Mouse (Mus musculus): ENCODE data around the gene Nelfa. TPM values are rescaled to one million over a fixed set of nuclear protein-coding genes. Genes with fewer than 3 reads are reported as not detected.
"Not testable (repeated sequence)": the region's sequence is repeated elsewhere in the genome, so short reads cannot be mapped to it uniquely, and the experiment has no call there.

Gene Nelfa
- polyA plus RNA-seq, 1 experiment from 2014 or later = 44.3 TPM

DNA sequence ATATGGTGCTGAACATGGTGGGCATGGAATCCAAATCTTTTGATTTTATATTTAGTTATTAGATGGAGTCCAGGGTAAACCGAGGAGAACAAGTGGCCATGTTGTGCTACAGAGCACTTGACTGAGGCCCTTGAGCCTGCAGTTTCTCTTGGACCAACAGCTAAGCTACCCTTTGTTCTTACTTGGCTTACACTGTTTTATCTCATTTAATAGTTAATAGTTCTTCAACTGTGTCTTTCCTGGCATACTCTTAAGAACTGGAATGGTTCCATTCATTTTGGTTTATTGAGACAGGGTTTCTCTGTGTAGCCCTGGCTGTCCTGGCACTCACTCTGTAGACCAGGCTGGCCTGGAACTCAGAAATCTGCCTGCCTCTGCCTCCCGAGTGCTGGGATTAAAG, 19.6 kb downstream of the Nelfa start:
- not testable (repeated sequence) for H3K4me2 ChIP-seq; H3K27ac ChIP-seq (replicated peaks); H3K9me3 ChIP-seq; H3K4me1 ChIP-seq (replicated peaks); H3K4me3 ChIP-seq; H3K27me3 ChIP-seq; ATAC-seq (ENCODE audit: low FRiP score, low read depth); H3K9ac ChIP-seq
- peaks cover 63% of the 10 kb centered on the region for H3K36me3 ChIP-seq
- WGBS = 98% methylated on average over 2 of the region's 2 CpGs

DNA sequence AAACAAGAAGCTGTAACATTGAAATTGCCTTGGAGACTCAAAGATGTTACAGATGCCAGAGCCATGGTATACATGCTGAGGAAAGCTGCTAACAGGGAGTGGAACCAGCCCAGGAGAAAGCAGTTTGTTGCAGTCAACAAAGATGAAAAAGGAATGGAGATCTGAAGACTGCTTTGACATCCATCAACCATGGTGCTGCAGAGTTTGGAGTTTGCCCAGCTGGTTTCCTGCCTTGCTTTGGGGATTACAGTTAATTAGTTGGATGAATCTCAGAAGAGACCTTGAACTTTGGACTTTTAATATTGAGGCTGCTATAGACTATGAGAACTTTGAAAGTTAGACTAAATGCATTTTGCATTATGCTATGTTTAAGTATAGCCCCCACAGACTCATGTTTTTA, 21.2 kb downstream of the Nelfa start:
- H3K4me1 ChIP-seq (replicated peaks); H3K9me3 ChIP-seq; H3K27ac ChIP-seq (replicated peaks); H3K4me3 ChIP-seq; H3K4me2 ChIP-seq; H3K27me3 ChIP-seq; ATAC-seq (ENCODE audit: low FRiP score, low read depth); H3K9ac ChIP-seq: not testable (repeated sequence)
- peaks cover 47% of the 10 kb centered on the region for H3K36me3 ChIP-seq

DNA sequence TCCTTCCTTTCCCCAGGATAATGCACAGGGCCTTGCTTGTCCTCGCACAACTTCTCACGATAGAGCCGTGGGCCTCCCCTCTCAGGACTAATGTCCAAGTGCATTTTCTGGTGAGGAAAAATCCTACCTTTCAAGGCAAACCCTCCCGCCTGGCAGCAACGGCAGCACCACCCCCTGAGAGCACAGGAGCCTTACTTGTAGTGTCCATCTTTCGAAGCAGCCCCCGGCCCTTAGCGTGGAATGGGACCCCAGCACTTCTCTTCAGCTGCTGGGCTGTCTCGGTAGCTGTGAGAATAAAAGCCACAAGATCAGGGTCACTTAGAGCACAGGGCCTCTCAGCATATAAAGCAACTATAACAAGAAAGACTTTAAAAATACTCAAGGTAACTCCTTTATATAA, 33.0 kb downstream of the Nelfa start:
- no peak overlapping the region for H3K27ac ChIP-seq (replicated peaks)
- ATAC-seq (ENCODE audit: low FRiP score, low read depth) = no peak
- no peaks in the 10 kb centered on the region for H3K4me1 ChIP-seq (replicated peaks)
- H3K9ac ChIP-seq = no peak overlapping the region
- H3K9me3 ChIP-seq = no peaks in the 10 kb centered on the region
- H3K27me3 ChIP-seq = no peaks in the 10 kb centered on the region
- H3K36me3 ChIP-seq = peaks cover 49% of the 10 kb centered on the region
- 89% methylated on average over 9 of the region's 9 CpGs for WGBS
- H3K4me3 ChIP-seq = no peak overlapping the region
- no peak overlapping the region for H3K4me2 ChIP-seq

GRCm38 (mm10) chr5:33902696-33903095, 33.5 kb downstream of the Nelfa start:
- no peak for ATAC-seq (ENCODE audit: low FRiP score, low read depth)
- no peak overlapping the region for H3K4me3 ChIP-seq
- H3K4me1 ChIP-seq (replicated peaks) = no peaks in the 10 kb centered on the region
- H3K9me3 ChIP-seq = no peaks in the 10 kb centered on the region
- H3K27ac ChIP-seq (replicated peaks) = no peak overlapping the region
- H3K9ac ChIP-seq = no peak overlapping the region
- H3K27me3 ChIP-seq = no peaks in the 10 kb centered on the region
- no peak overlapping the region for H3K4me2 ChIP-seq
- peaks cover 53% of the 10 kb centered on the region for H3K36me3 ChIP-seq
- 92% methylated on average over 2 of the region's 2 CpGs for WGBS

- Histone ChIP-seq H3K36me3 (peaks cover 62% of the 10 kb centered on the region), H3K4me3 (no peak overlapping the region), H3K9me3 (no peaks in the 10 kb centered on the region), H3K4me1 (replicated peaks) (no peaks in the 10 kb centered on the region), H3K27me3 (no peaks in the 10 kb centered on the region), H3K27ac (replicated peaks) (no peak overlapping the region), H3K9ac (no peak overlapping the region), H3K4me2 (no peak overlapping the region)
- WGBS = 93% methylated on average over 3 of the region's 3 CpGs
- no peak for ATAC-seq (ENCODE audit: low FRiP score, low read depth)
Observed at GRCm38 (mm10) chr5:33901278-33901677, 34.9 kb downstream of the Nelfa start.

DNA sequence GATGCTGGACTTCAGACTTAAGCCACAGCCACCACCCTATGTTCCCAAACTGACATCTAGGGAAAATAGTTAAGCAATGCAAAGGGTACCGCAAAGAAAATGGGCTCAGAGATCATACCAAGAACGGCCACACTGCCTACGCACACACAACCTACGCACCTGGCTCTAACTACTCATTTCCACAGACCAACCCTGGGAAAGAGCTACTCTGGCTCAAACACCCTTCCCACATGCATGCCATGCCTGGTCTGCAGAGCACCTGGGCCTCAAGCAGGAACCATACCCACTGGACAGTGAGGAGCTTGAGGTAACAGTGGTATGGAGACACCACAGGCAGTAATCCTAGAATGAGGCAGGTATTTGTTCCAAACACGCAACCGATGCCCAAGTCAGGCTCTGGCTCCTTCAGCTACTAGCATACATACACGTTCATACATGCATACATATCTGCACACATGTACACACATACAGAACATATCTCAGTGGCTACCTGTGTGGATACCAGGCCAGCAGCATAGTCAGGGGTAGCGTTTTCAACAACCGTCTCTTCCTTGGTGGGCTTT, 35.4 kb downstream of the Nelfa start:
- Histone ChIP-seq H3K36me3 (peaks cover 67% of the 10 kb centered on the region), H3K9ac (no peak overlapping the region), H3K4me1 (replicated peaks) (no peaks in the 10 kb centered on the region), H3K27ac (replicated peaks) (no peak overlapping the region), H3K4me2 (no peak overlapping the region), H3K27me3 (no peaks in the 10 kb centered on the region), H3K9me3 (no peaks in the 10 kb centered on the region), H3K4me3 (no peak overlapping the region)
- ATAC-seq (ENCODE audit: low FRiP score, low read depth) = no peak; the same call in 1 of the 2 replicates
- WGBS = 95% methylated on average over 9 of the region's 9 CpGs

DNA sequence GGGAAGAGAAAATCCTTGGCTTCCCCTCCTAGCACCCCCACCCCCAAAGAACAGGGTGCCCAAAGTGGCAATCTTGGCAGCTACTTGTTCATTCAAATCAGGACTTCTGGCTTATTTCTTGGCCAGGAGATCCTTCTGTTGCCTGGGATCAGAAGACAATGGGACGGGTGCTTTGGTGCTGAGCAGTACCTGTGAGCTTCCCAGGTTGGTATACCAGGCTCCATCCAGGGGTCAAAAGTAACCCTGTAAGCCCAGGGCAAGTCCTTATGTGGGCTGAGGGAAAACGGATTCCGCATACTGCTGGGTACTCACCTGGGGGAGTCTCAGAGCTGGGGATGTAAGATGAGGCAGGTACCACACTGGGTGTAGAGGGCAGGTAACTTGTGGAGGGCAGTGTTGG, 36.1 kb downstream of the Nelfa start:
- WGBS = 89% methylated on average over 3 of the region's 3 CpGs
- H3K27ac ChIP-seq (replicated peaks) = no peak overlapping the region
- H3K4me2 ChIP-seq = no peak overlapping the region
- H3K4me3 ChIP-seq = no peak overlapping the region
- no peaks in the 10 kb centered on the region for H3K4me1 ChIP-seq (replicated peaks)
- H3K9ac ChIP-seq = no peak overlapping the region
- ATAC-seq (ENCODE audit: low FRiP score, low read depth) = no peak
- H3K9me3 ChIP-seq = no peaks in the 10 kb centered on the region
- H3K27me3 ChIP-seq = no peaks in the 10 kb centered on the region
- H3K36me3 ChIP-seq = peaks cover 74% of the 10 kb centered on the region

DNA sequence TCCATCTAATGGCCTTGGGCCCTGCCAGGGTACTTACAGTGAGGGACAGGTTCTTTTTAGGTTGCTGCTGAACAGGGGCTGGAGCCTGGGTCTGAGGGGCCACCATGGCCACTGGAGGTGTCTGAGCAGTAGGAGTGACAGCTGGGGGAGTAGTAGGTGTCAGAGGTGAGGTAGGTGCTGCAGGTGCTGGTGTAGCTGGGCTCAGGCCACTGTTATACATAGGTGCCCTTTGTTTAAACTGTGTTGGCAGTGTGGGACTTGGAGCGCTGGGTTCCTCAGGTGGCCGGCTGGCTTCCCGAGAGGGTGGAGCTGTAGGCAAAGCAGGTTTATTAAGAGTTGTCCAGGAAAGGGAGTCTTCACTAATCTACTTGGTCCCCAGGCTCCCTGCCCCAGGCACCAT, 37.0 kb downstream of the Nelfa start:
- ATAC-seq (ENCODE audit: low FRiP score, low read depth) = no peak
- Histone ChIP-seq H3K9me3 (no peaks in the 10 kb centered on the region), H3K36me3 (peaks cover 82% of the 10 kb centered on the region), H3K4me1 (replicated peaks) (no peaks in the 10 kb centered on the region), H3K9ac (no peak overlapping the region), H3K4me3 (no peak overlapping the region), H3K27me3 (no peaks in the 10 kb centered on the region), H3K4me2 (no peak overlapping the region), H3K27ac (replicated peaks) (no peak overlapping the region)
- 87% methylated on average over 3 of the region's 3 CpGs for WGBS

DNA sequence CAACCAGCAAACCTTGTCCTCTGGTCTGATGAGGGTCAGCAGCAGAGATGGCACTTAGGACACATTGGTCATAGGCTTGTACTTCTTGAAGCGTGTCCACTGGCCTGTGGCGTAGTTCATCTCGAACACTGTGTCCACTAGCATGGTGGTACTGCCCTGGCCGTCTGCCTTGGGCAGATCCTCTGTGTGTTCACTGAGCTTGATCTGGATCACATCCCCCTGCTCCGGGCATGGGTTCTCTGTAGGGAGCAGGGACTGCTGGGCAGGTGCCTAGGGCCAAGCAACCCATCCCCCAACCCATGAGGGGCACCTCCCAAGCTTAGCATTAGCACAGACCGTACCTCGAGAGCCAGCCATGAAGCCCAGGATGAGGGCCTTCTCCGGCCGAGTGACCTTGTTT, 37.5 kb downstream of the Nelfa start:
- Histone ChIP-seq H3K9me3 (no peaks in the 10 kb centered on the region), H3K27me3 (no peaks in the 10 kb centered on the region), H3K27ac (replicated peaks) (no peak overlapping the region), H3K4me3 (no peak overlapping the region), H3K4me1 (replicated peaks) (no peaks in the 10 kb centered on the region), H3K36me3 (peaks cover 88% of the 10 kb centered on the region), H3K4me2 (no peak overlapping the region), H3K9ac (no peak overlapping the region)
- WGBS = 89% methylated on average over 9 of the region's 9 CpGs
- ATAC-seq (ENCODE audit: low FRiP score, low read depth) = no peak

GRCm38 (mm10) chr5:33897158-33897557, 39.1 kb downstream of the Nelfa start:
- no peak for ATAC-seq (ENCODE audit: low FRiP score, low read depth)
- no peaks in the 10 kb centered on the region for H3K9me3 ChIP-seq
- H3K27me3 ChIP-seq = no peaks in the 10 kb centered on the region
- H3K4me1 ChIP-seq (replicated peaks) = no peaks in the 10 kb centered on the region
- WGBS = 88% methylated on average over 2 of the region's 2 CpGs
- no peak overlapping the region for H3K27ac ChIP-seq (replicated peaks)
- peaks cover 92% of the 10 kb centered on the region for H3K36me3 ChIP-seq
- H3K4me2 ChIP-seq = no peak overlapping the region
- no peak overlapping the region for H3K4me3 ChIP-seq
- H3K9ac ChIP-seq = no peak overlapping the region

- H3K27ac ChIP-seq (replicated peaks) = no peak overlapping the region
- no peaks in the 10 kb centered on the region for H3K9me3 ChIP-seq
- H3K4me2 ChIP-seq = no peak overlapping the region
- peaks cover 88% of the 10 kb centered on the region for H3K36me3 ChIP-seq
- H3K27me3 ChIP-seq = no peaks in the 10 kb centered on the region
- no peak overlapping the region for H3K4me3 ChIP-seq
- peak; percentile 61; the same call in 1 of the 2 replicates for ATAC-seq (ENCODE audit: low FRiP score, low read depth)
- 89% methylated on average over 9 of the region's 9 CpGs for WGBS
- H3K4me1 ChIP-seq (replicated peaks) = no peaks in the 10 kb centered on the region
- no peak overlapping the region for H3K9ac ChIP-seq
Observed at GRCm38 (mm10) chr5:33895116-33895515, 41.1 kb downstream of the Nelfa start.

- no peak overlapping the region for H3K9ac ChIP-seq
- H3K9me3 ChIP-seq = no peaks in the 10 kb centered on the region
- WGBS = 96% methylated on average over 6 of the region's 6 CpGs
- H3K27me3 ChIP-seq = no peaks in the 10 kb centered on the region
- no peak overlapping the region for H3K4me2 ChIP-seq
- no peaks in the 10 kb centered on the region for H3K4me1 ChIP-seq (replicated peaks)
- H3K4me3 ChIP-seq = no peak overlapping the region
- no peak for ATAC-seq (ENCODE audit: low FRiP score, low read depth)
- peaks cover 85% of the 10 kb centered on the region for H3K36me3 ChIP-seq
- no peak overlapping the region for H3K27ac ChIP-seq (replicated peaks)
Observed at GRCm38 (mm10) chr5:33893406-33893805, 42.8 kb downstream of the Nelfa start.

- Histone ChIP-seq H3K4me1 (replicated peaks) (no peaks in the 10 kb centered on the region), H3K4me2 (no peak overlapping the region), H3K27me3 (no peaks in the 10 kb centered on the region), H3K4me3 (no peak overlapping the region), H3K9me3 (no peaks in the 10 kb centered on the region), H3K9ac (no peak overlapping the region), H3K27ac (replicated peaks) (no peak overlapping the region), H3K36me3 (peaks cover 85% of the 10 kb centered on the region)
- ATAC-seq (ENCODE audit: low FRiP score, low read depth) = no peak
- 99% methylated on average over 4 of the region's 4 CpGs for whole genome bisulfite sequencing
Observed at GRCm38 (mm10) chr5:33881118-33881517, 55.1 kb downstream of the Nelfa start.
